Mouse (Mus musculus) neutrophil, adult 5-6 weeks (primary cell): ENCODE measurements around the gene Rnf212b. TPM values are rescaled to one million over a fixed set of nuclear protein-coding genes. Genes with fewer than 3 reads are reported as not detected.

Experiments used
- ATAC-seq: fragments of 151-379, 151-347 bp; 2 replicates; pipeline ENCODE4 v1.8.0; 2017; ENCODE audit warnings: mild to moderate bottlenecking, moderate TSS enrichment; ENCODE audit not compliant: insufficient number of reproducible peaks, poor library complexity, low FRiP score, severe bottlenecking; ENCODE audit errors: extremely low read depth
- total RNA-seq: library from RNA; stranded (forward); fragments of 200-1000 nt; gene quantifications from 2 replicates; pipeline ENCODE4 v1.2.3, GENCODE M21; 2017

Gene Rnf212b
- total RNA-seq, 1 experiment from 2014 or later, result not detected

- ATAC-seq, result peak; percentile 86
Observed at GRCm38 (mm10) chr14:54900383-54900782, 86.4 kb downstream of the Rnf212b start.

- ATAC-seq, result no peak
Observed at GRCm38 (mm10) chr14:54903641-54904040, 89.7 kb downstream of the Rnf212b start.

Other genes starting within 250 kb of the Rnf212b start
- gene Ajuba, start 236.6 kb upstream of the Rnf212b start, total RNA-seq, result 0.12 and 0.25 TPM in 2 replicates
- 2.1 and 4.5 TPM in 2 replicates for gene 4931414P19Rik, start 208.1 kb upstream of the Rnf212b start, total RNA-seq
- gene Psmb5, start 196.1 kb upstream of the Rnf212b start, total RNA-seq, result 24.0 and 29.1 TPM in 2 replicates
- gene Psmb11, start 192.7 kb upstream of the Rnf212b start, total RNA-seq, result 0.12 TPM in 1 of 2 replicates, not detected in the other
- not detected in 2 replicates for gene Gm17606, start 173.2 kb upstream of the Rnf212b start, total RNA-seq
- 1.5 and 2.5 TPM in 2 replicates for gene Cdh24, start 172.8 kb upstream of the Rnf212b start, total RNA-seq
- 24.8 and 28.1 TPM in 2 replicates for gene 1700123O20Rik, start 127.9 kb upstream of the Rnf212b start, total RNA-seq
- gene Acin1, start 127.2 kb upstream of the Rnf212b start, total RNA-seq, result 373 and 387 TPM in 2 replicates
- gene Gm29776, start 115.3 kb upstream of the Rnf212b start, total RNA-seq, result not detected in 2 replicates
- 9.1 and 9.2 TPM in 2 replicates for gene Cebpe, start 102.0 kb upstream of the Rnf212b start, total RNA-seq
- 0.49 and 0.81 TPM in 2 replicates for gene Slc7a8, start 32.2 kb upstream of the Rnf212b start, total RNA-seq
- 9.2 and 9.7 TPM in 2 replicates for gene Homez, start 56.8 kb downstream of the Rnf212b start, total RNA-seq
- 0.47 TPM in 1 of 2 replicates, not detected in the other for gene Ppp1r3e, start 63.4 kb downstream of the Rnf212b start, total RNA-seq
- 3.6 and 6.6 TPM in 2 replicates for gene Bcl2l2, start 69.2 kb downstream of the Rnf212b start, total RNA-seq
- gene Gm20521, start 69.3 kb downstream of the Rnf212b start, total RNA-seq, result not detected in 2 replicates
- 198 and 209 TPM in 2 replicates for gene Pabpn1, start 78.4 kb downstream of the Rnf212b start, total RNA-seq
- gene Slc22a17, start 99.0 kb downstream of the Rnf212b start, total RNA-seq, result 0.25 and 0.47 TPM in 2 replicates
- not detected in 2 replicates for gene Efs, start 112.0 kb downstream of the Rnf212b start, total RNA-seq
- not detected in 2 replicates for gene Il25, start 118.6 kb downstream of the Rnf212b start, total RNA-seq
- gene Cmtm5, start 122.1 kb downstream of the Rnf212b start, total RNA-seq, result not detected in 2 replicates
- not detected in 2 replicates for gene Myh6, start 152.8 kb downstream of the Rnf212b start, total RNA-seq
- not detected in 2 replicates for gene Gm17428, start 162.8 kb downstream of the Rnf212b start, total RNA-seq
- gene Myh7, start 180.5 kb downstream of the Rnf212b start, total RNA-seq, result not detected in 2 replicates
- gene Ngdn, start 201.3 kb downstream of the Rnf212b start, total RNA-seq, result 58.9 and 73.5 TPM in 2 replicates